Mouse (Mus musculus) olfactory bulb, adult 2 months (tissue): ENCODE results near the gene Macrod1. TPM values are rescaled to one million over a fixed set of nuclear protein-coding genes. Genes with fewer than 3 reads are reported as not detected.

Source experiments
- H3K27ac ChIP-seq: fragments of 200-500 bp; 2 replicates; pipeline ENCODE4 v1.5.1; 2012; ENCODE audit warnings: low read depth, low read length; ENCODE audit not compliant: insufficient read depth
- H3K4me1 ChIP-seq: fragments of 200-500 bp; 2 replicates; pipeline ENCODE4 v1.6.1; 2012; ENCODE audit warnings: low read length; ENCODE audit not compliant: control insufficient read depth, insufficient read depth
- H3K4me3 ChIP-seq: fragments of 200-500 bp; 2 replicates; pipeline ENCODE4 v1.5.1; 2012; ENCODE audit warnings: mild to moderate bottlenecking, low read depth, low read length, moderate library complexity; ENCODE audit not compliant: insufficient read depth
- CTCF ChIP-seq: fragments of 200-500 bp; IDR thresholded peaks from 2 replicates; pipeline ENCODE4 v1.5.1; 2012; ENCODE audit warnings: low read depth, mild to moderate bottlenecking, low read length, moderate library complexity; ENCODE audit not compliant: insufficient read depth
- POLR2A ChIP-seq: fragments of 200-500 bp; IDR thresholded peaks from 2 replicates; pipeline ENCODE4 v1.6.1; 2012; ENCODE audit warnings: mild to moderate bottlenecking, low read depth, low read length, moderate library complexity; ENCODE audit not compliant: insufficient read depth
- WGBS: fragments of 180-500 bp; shearing (Covaris S2); methylation state at CpG from one replicate; pipeline ENCODE4 v1.1.7; 2018; 5-methylcytosine and 5-hydroxymethylcytosine counted together
- polyA plus RNA-seq: library from polyadenylated mRNA; stranded (reverse); fragments of >200 nt; gene quantifications from 2 replicates; pipeline ENCODE4 v1.2.4, GENCODE M21; 2012; ENCODE audit warnings: low replicate concordance; ENCODE audit not compliant: missing spikeins, insufficient read depth, insufficient read length

Gene Macrod1
- polyA plus RNA-seq, 1 experiment, result not detected

- no peak overlapping the region for H3K27ac ChIP-seq
- 71% methylated on average over 2 of the region's 2 CpGs for WGBS
- TF ChIP-seq CTCF (no peak), POLR2A (no peak)
Observed at GRCm38 (mm10) chr19:7236011-7236410, 179.4 kb downstream of the Macrod1 start.

GRCm38 (mm10) chr19:7236742-7237141 is 180.1 kb downstream of the Macrod1 start:
- TF ChIP-seq POLR2A, result no peak
- Histone ChIP-seq H3K27ac (no peak overlapping the region), H3K4me3 (no peak overlapping the region), H3K4me1 (peaks cover 5% of the 10 kb centered on the region)
- 70% methylated on average over 4 of the region's 4 CpGs for WGBS

More at GRCm38 (mm10) chr19:7236011-7236410, 179.4 kb downstream of the Macrod1 start:
- H3K4me3 ChIP-seq, result no peak overlapping the region
- peaks cover 5% of the 10 kb centered on the region for H3K4me1 ChIP-seq

- peaks cover 5% of the 10 kb centered on the region for H3K4me1 ChIP-seq
- 46% methylated on average over 3 of the region's 3 CpGs for WGBS
- H3K4me3 ChIP-seq, result peak overlapping the region; percentile 85
- H3K27ac ChIP-seq, result peak overlapping the region; percentile 65; the same call in 1 of the 2 replicates
- TF ChIP-seq POLR2A, result no peak
- TF ChIP-seq CTCF, result no peak
Observed at GRCm38 (mm10) chr19:7239574-7239973, 183.0 kb downstream of the Macrod1 start.

- peak overlapping the region; percentile 85 for H3K4me3 ChIP-seq
- under 1% methylated on average over 13 of the region's 13 CpGs for WGBS
- TF ChIP-seq POLR2A (no peak), CTCF (no peak)
- peaks cover 3% of the 10 kb centered on the region for H3K4me1 ChIP-seq
- peak overlapping the region; percentile 65 for H3K27ac ChIP-seq
Observed at GRCm38 (mm10) chr19:7240291-7240690, 183.7 kb downstream of the Macrod1 start.

- WGBS, result under 1% methylated on average over 79 of the region's 80 CpGs
- TF ChIP-seq CTCF (no peak), POLR2A (peak; percentile 60; the same call in 1 of the 2 replicates)
- H3K4me1 ChIP-seq, result peaks cover 3% of the 10 kb centered on the region
- H3K27ac ChIP-seq, result peak within 1 kb of the TSS; percentile 78
- H3K4me3 ChIP-seq, result peak within 1 kb of the TSS; percentile 85
Observed at GRCm38 (mm10) chr19:7240782-7241690, 184.4 kb downstream of the Macrod1 start, which contains the start of gene Naa40. Naa40 (minus strand) TSS chr19:7241183.

- WGBS, result 86% methylated on average over 3 of the region's 3 CpGs
- Histone ChIP-seq H3K27ac (no peak overlapping the region), H3K4me1 (no peaks in the 10 kb centered on the region), H3K4me3 (no peak overlapping the region)
- no peak for TF ChIP-seq POLR2A
- TF ChIP-seq CTCF, result no peak
Observed at GRCm38 (mm10) chr19:7246021-7246420, 189.4 kb downstream of the Macrod1 start.

Other genes starting within 250 kb of the Macrod1 start
- not detected in 2 replicates for gene Rps6ka4, start 216.2 kb upstream of the Macrod1 start, polyA plus RNA-seq
- gene Ccdc88b, start 198.6 kb upstream of the Macrod1 start, polyA plus RNA-seq, result not detected in 2 replicates
- gene Trmt112, start 147.1 kb upstream of the Macrod1 start, polyA plus RNA-seq, result not detected in 2 replicates
- not detected in 2 replicates for gene Prdx5, start 146.7 kb upstream of the Macrod1 start, polyA plus RNA-seq
- not detected in 2 replicates for gene Esrra, start 135.0 kb upstream of the Macrod1 start, polyA plus RNA-seq
- gene Catsperz, start 131.4 kb upstream of the Macrod1 start, polyA plus RNA-seq, result not detected in 2 replicates
- gene Kcnk4, start 122.3 kb upstream of the Macrod1 start, polyA plus RNA-seq, result not detected in 2 replicates
- gene Bad, start 114.9 kb upstream of the Macrod1 start, polyA plus RNA-seq, result not detected in 2 replicates
- not detected in 2 replicates for gene Gpr137, start 114.3 kb upstream of the Macrod1 start, polyA plus RNA-seq
- gene Ppp1r14b, start 81.8 kb upstream of the Macrod1 start, polyA plus RNA-seq, result not detected in 2 replicates
- gene Plcb3, start 80.3 kb upstream of the Macrod1 start, polyA plus RNA-seq, result not detected in 2 replicates
- gene Fkbp2, start 76.3 kb upstream of the Macrod1 start, polyA plus RNA-seq, result not detected in 2 replicates
- not detected in 2 replicates for gene Vegfb, start 69.2 kb upstream of the Macrod1 start, polyA plus RNA-seq
- not detected in 2 replicates for gene Dnajc4, start 64.2 kb upstream of the Macrod1 start, polyA plus RNA-seq
- gene Nudt22, start 60.7 kb upstream of the Macrod1 start, polyA plus RNA-seq, result not detected in 2 replicates
- gene Trpt1, start 60.7 kb upstream of the Macrod1 start, polyA plus RNA-seq, result not detected in 2 replicates
- gene Fermt3, start 37.3 kb upstream of the Macrod1 start, polyA plus RNA-seq, result not detected in 2 replicates
- 145 and 219 TPM in 2 replicates for gene Stip1, start 16.8 kb upstream of the Macrod1 start, polyA plus RNA-seq
- not detected in 2 replicates for gene Flrt1, start 48.9 kb downstream of the Macrod1 start, polyA plus RNA-seq
- gene Otub1, start 149.5 kb downstream of the Macrod1 start, polyA plus RNA-seq, result not detected in 2 replicates
- not detected in 2 replicates for gene Cox8a, start 160.8 kb downstream of the Macrod1 start, polyA plus RNA-seq
- gene Naa40, start 184.4 kb downstream of the Macrod1 start, polyA plus RNA-seq, result not detected in 2 replicates
- gene Rcor2, start 210.5 kb downstream of the Macrod1 start, polyA plus RNA-seq, result not detected in 2 replicates